ENCODE assay signal across 9 mouse cellular contexts in the genomic region with DNA sequence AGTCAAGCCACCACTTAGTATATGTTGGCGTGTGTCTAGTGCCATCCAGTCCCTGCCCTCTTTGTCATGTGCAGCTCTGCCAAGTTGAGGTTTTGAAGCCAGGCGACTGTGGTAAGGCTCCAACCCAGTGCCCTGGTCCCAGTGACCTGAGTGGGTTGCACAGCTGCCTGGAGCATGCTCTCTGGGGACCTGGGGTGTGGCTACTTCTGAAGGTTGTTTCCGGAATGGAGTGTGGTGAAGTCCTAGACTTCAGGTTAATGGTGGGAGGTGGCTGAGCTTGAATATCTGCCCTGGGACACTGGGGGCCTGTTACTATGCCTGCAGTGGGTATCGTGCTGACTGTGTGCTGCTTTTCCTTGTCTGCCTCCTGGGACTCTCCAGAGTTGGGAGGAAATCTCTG. TPM values are rescaled to one million over a fixed set of nuclear protein-coding genes. Genes with fewer than 3 reads are reported as not detected.
A peak's percentile ranks its signal among the peaks of the same experiment; 100 is the strongest.
DNase-seq lines count a peak whose midpoint lies in the region; ATAC-seq and TF ChIP-seq lines count a peak whose summit lies in the region.
"Had no signal": no experiment of that assay in that cellular context is flagged by ENCODE, and none has a peak within 500 bp of the region (broad histone marks: within the 10 kb centered on the region; RNA-seq: fewer than 3 reads in every experiment).

No protein-coding gene starts in this region.

- peak; percentile 64 for ATAC-seq in activated CD4-positive, CD25-positive, alpha-beta regulatory T cell, adult 4 months

- H3K79me2 ChIP-seq in C2C12 (ENCODE audit: control insufficient read depth, insufficient read depth): peaks cover 100% of the 10 kb centered on the region

- DNase-seq in gastrocnemius, adult 2 months: peak; percentile 31
- no peak for DNase-seq in gastrocnemius, adult 8-10 months (ENCODE audit: low spot score in 2 of 2)
- DNase-seq in induced T-regulatory cell, adult 2 months (ENCODE audit: low read depth): peak; percentile 39
- DNase-seq in left cerebral cortex, postnatal 4 days: no peak
- no peak for DNase-seq in cerebellum, adult 9-11 months
- DNase-seq in embryo, embryonic 9.5 days (ENCODE audit: extremely low spot score): no peak
- DNase-seq: liver, embryonic 13.5 days had no signal

- no peaks in the 10 kb centered on the region for H3K27me3 ChIP-seq in C2C12 (ENCODE audit: control insufficient read depth, insufficient read depth, insufficient read length)
- H3K27me3 ChIP-seq: liver, embryonic 13.5 days had no signal

- H3K36me3 ChIP-seq in C2C12 (ENCODE audit: control insufficient read depth, insufficient read depth): peaks cover 3% of the 10 kb centered on the region
- H3K36me3 ChIP-seq: liver, embryonic 13.5 days had no signal

- H3K27ac ChIP-seq in gastrocnemius, adult 2 months: peak overlapping the region; percentile 48
- H3K27ac ChIP-seq: liver, embryonic 13.5 days had no signal

- intact Hi-C loops in gastrocnemius, adult 2 months (cut with DNase I): no loop called here
- intact Hi-C loops in left cerebral cortex, postnatal 4 days (cut with DNase I): no loop called here

- peaks cover 74% of the 10 kb centered on the region for H3K79me3 ChIP-seq in C2C12 (ENCODE audit: low read depth)

- TF ChIP-seq CTCF in gastrocnemius, adult 2 months (IDR thresholded peaks at IDR 0.05): no peak
- no peak for TF ChIP-seq CTCF in C2C12 (IDR thresholded peaks at IDR 0.05; ENCODE audit: control insufficient read depth, insufficient read depth, insufficient read length)

- H3ac ChIP-seq in C2C12 (ENCODE audit: control insufficient read depth, insufficient read length, low read depth): no peak overlapping the region

- H3K4me3 ChIP-seq in gastrocnemius, adult 2 months: no peak overlapping the region
- no peak overlapping the region for H3K4me3 ChIP-seq in C2C12 (ENCODE audit: insufficient read depth, poor library complexity, severe bottlenecking)
- H3K4me3 ChIP-seq: liver, embryonic 13.5 days had no signal

TF ChIP-seq in C2C12, 6 proteins besides CTCF, POLR2A, EP300 and RAD21:
- TF ChIP-seq MAX (IDR thresholded peaks at IDR 0.05) (peak; percentile 89), USF1 (IDR thresholded peaks at IDR 0.05; ENCODE audit: low read depth) (peak; percentile 45), MYOD1 (IDR thresholded peaks at IDR 0.05; ENCODE audit: control insufficient read depth, insufficient read length, low read depth) (peak; percentile 80), FOSL1 (IDR thresholded peaks at IDR 0.05; ENCODE audit: insufficient read depth, low read length, poor library complexity, severe bottlenecking) (no peak)

RNA-seq across cellular contexts. Expression of gene Tanc1, which starts 18.0 kb away (rescaled TPM):
- 1 to 10 TPM; 6.3 to 8.7 TPM for total RNA-seq in gastrocnemius, adult 2 months (2021)
- total RNA-seq in gastrocnemius, adult 8-10 months (2022): 10 to 100 TPM in 1 of 4 experiments, 1 to 10 TPM in 3; 4.4 to 10.5 (median 6.5) TPM
- 24.9 TPM for polyA plus RNA-seq in C2C12 (2012; fragmentation: generic; extraction: Trizol)
- polyA plus RNA-seq in activated CD4-positive, CD25-positive, alpha-beta regulatory T cell, adult 4 months (2017; shearing (Covaris generic)): 1 to 10 TPM; 7.2 to 8.7 TPM
- 10 to 100 TPM in 1 of 2 experiments, 1 to 10 TPM in 1; 9.4 to 10.8 TPM for total RNA-seq in left cerebral cortex, postnatal 4 days (2021)

Comparison
In these comparisons a context has a peak if more than half of its experiments do, and no peak if none do; other contexts are left out.
1. DNase-seq: peak in gastrocnemius, adult 2 months (single experiment) and induced T-regulatory cell, adult 2 months (single experiment); none in gastrocnemius, adult 8-10 months (0 of 2), left cerebral cortex, postnatal 4 days (single experiment), cerebellum, adult 9-11 months (single experiment) and embryo, embryonic 9.5 days (single experiment).